Mouse (Mus musculus): Measurements from ENCODE around the gene Atf2. TPM values are rescaled to one million over a fixed set of nuclear protein-coding genes. Genes with fewer than 3 reads are reported as not detected.

The Atf2 gene
- 56.7 and 93.7 TPM in 2 replicates for polyA plus RNA-seq (2014; fragmentation: Nextera tagmentation; extraction: Ambion mirVana)

- peak; percentile 97 for ATAC-seq
- WGBS: under 1% methylated on average over 63 of the region's 63 CpGs
- no peaks in the 10 kb centered on the region for H3K36me3 ChIP-seq (ENCODE audit: control insufficient read depth, insufficient read depth, low read length)
- H3K9me3 ChIP-seq (replicated peaks; ENCODE audit: control insufficient read depth, low read length): no peaks in the 10 kb centered on the region
- H3K27me3 ChIP-seq (replicated peaks; ENCODE audit: control insufficient read depth, insufficient read depth, low read length): no peaks in the 10 kb centered on the region
- H3K4me1 ChIP-seq (ENCODE audit: control insufficient read depth, insufficient read depth, low read length): peaks cover 7% of the 10 kb centered on the region
- H3K4me3 ChIP-seq (ENCODE audit: low read depth, low read length): peak within 1 kb of the TSS; percentile 73
- peak within 1 kb of the TSS; percentile 96 for H3K9ac ChIP-seq (ENCODE audit: low read length)
- DNase-seq (ENCODE audit: low spot score): peak; percentile 100
- H3K27ac ChIP-seq (ENCODE audit: low read depth, low read length): peak within 1 kb of the TSS; percentile 84
- H3K4me2 ChIP-seq (ENCODE audit: low read length): peak within 1 kb of the TSS; percentile 71
These were observed at the start of gene Atf2 for GRCm38 (mm10) chr2:73892464-73893296. Gene Atf2 (minus strand): TSS chr2:73892639.

GRCm38 (mm10) chr2:73941281-73941680 is 48.8 kb upstream of the Atf2 start:
- ATAC-seq (no peak), DNase-seq (ENCODE audit: low spot score) (no peak)
- H3K4me2 ChIP-seq (ENCODE audit: low read length): no peak overlapping the region
- H3K4me1 ChIP-seq (ENCODE audit: control insufficient read depth, insufficient read depth, low read length): no peaks in the 10 kb centered on the region; the same call in 1 of the 2 replicates
- H3K9me3 ChIP-seq (replicated peaks; ENCODE audit: control insufficient read depth, low read length): no peaks in the 10 kb centered on the region
- no peaks in the 10 kb centered on the region for H3K36me3 ChIP-seq (ENCODE audit: control insufficient read depth, insufficient read depth, low read length)
- 21% methylated on average over 1 of the region's 1 CpGs for WGBS
- H3K9ac ChIP-seq (ENCODE audit: low read length): no peak overlapping the region
- H3K27ac ChIP-seq (ENCODE audit: low read depth, low read length): no peak overlapping the region
- H3K4me3 ChIP-seq (ENCODE audit: low read depth, low read length): no peak overlapping the region
- no peaks in the 10 kb centered on the region for H3K27me3 ChIP-seq (replicated peaks; ENCODE audit: control insufficient read depth, insufficient read depth, low read length)

- no peak overlapping the region for H3K9ac ChIP-seq (ENCODE audit: low read length)
- no peaks in the 10 kb centered on the region for H3K27me3 ChIP-seq (replicated peaks; ENCODE audit: control insufficient read depth, insufficient read depth, low read length)
- H3K27ac ChIP-seq (ENCODE audit: low read depth, low read length): no peak overlapping the region
- ATAC-seq (no peak), DNase-seq (ENCODE audit: low spot score) (no peak)
- H3K9me3 ChIP-seq (replicated peaks; ENCODE audit: control insufficient read depth, low read length): no peaks in the 10 kb centered on the region
- 70% methylated on average over 7 of the region's 7 CpGs for WGBS
- no peak overlapping the region for H3K4me3 ChIP-seq (ENCODE audit: low read depth, low read length)
- no peaks in the 10 kb centered on the region for H3K36me3 ChIP-seq (ENCODE audit: control insufficient read depth, insufficient read depth, low read length)
- no peaks in the 10 kb centered on the region; the same call in 1 of the 2 replicates for H3K4me1 ChIP-seq (ENCODE audit: control insufficient read depth, insufficient read depth, low read length)
- no peak overlapping the region for H3K4me2 ChIP-seq (ENCODE audit: low read length)
These were observed 48.0 kb upstream of the Atf2 start for GRCm38 (mm10) chr2:73940471-73940870.

GRCm38 (mm10) chr2:73938896-73939295 is 46.5 kb upstream of the Atf2 start:
- Histone ChIP-seq H3K36me3 (ENCODE audit: control insufficient read depth, insufficient read depth, low read length) (no peaks in the 10 kb centered on the region), H3K4me3 (ENCODE audit: low read depth, low read length) (no peak overlapping the region), H3K27ac (ENCODE audit: low read depth, low read length) (no peak overlapping the region), H3K9ac (ENCODE audit: low read length) (no peak overlapping the region), H3K9me3 (replicated peaks; ENCODE audit: control insufficient read depth, low read length) (no peaks in the 10 kb centered on the region), H3K4me2 (ENCODE audit: low read length) (no peak overlapping the region), H3K4me1 (ENCODE audit: control insufficient read depth, insufficient read depth, low read length) (no peaks in the 10 kb centered on the region; the same call in 1 of the 2 replicates), H3K27me3 (replicated peaks; ENCODE audit: control insufficient read depth, insufficient read depth, low read length) (no peaks in the 10 kb centered on the region)
- 82% methylated on average over 2 of the region's 2 CpGs for WGBS
- no peak for DNase-seq (ENCODE audit: low spot score)
- no peak for ATAC-seq

DNA sequence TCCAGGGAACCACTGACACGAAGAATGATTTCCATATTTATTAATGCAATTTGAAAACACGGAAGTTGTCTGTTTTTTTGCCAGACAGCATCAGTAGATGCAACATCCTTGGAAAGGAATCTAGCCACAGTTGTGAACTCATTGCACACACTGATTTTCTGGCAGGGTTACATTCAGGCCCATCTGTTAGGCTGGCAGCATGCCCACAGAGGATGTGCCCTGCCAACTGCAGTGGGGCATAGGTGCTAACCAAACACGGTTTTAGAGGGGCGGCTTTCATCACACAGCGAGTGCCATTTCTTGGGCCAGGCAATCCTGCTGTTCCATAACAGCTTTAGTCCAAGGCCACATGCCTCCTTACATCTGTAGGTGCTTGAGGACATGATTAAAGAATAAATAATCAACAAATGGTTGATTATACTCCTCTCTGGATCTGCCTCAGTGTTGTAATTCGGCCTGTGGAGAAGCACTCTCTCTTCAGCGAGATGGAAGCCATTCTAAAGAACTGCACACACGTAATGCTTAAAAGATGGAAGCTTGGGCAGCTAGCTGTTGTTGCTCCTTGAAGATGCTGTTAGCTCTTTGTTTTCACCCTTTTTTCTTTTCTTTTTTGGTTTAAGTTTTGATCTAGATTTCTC is 40.4 kb upstream of the Atf2 start:
- no peak overlapping the region for H3K9ac ChIP-seq (ENCODE audit: low read length)
- H3K4me1 ChIP-seq (ENCODE audit: control insufficient read depth, insufficient read depth, low read length): peaks cover 8% of the 10 kb centered on the region; the same call in 1 of the 2 replicates
- H3K27me3 ChIP-seq (replicated peaks; ENCODE audit: control insufficient read depth, insufficient read depth, low read length): no peaks in the 10 kb centered on the region
- H3K4me2 ChIP-seq (ENCODE audit: low read length): no peak overlapping the region
- no peak overlapping the region for H3K27ac ChIP-seq (ENCODE audit: low read depth, low read length)
- ATAC-seq (peak; percentile 89), DNase-seq (ENCODE audit: low spot score) (peak; percentile 89)
- H3K9me3 ChIP-seq (replicated peaks; ENCODE audit: control insufficient read depth, low read length): no peaks in the 10 kb centered on the region
- H3K4me3 ChIP-seq (ENCODE audit: low read depth, low read length): no peak overlapping the region
- 47% methylated on average over 8 of the region's 8 CpGs for WGBS
- H3K36me3 ChIP-seq (ENCODE audit: control insufficient read depth, insufficient read depth, low read length): no peaks in the 10 kb centered on the region

GRCm38 (mm10) chr2:73927711-73928110 is 35.3 kb upstream of the Atf2 start:
- no peaks in the 10 kb centered on the region for H3K27me3 ChIP-seq (replicated peaks; ENCODE audit: control insufficient read depth, insufficient read depth, low read length)
- peaks cover 5% of the 10 kb centered on the region; the same call in 1 of the 2 replicates for H3K4me1 ChIP-seq (ENCODE audit: control insufficient read depth, insufficient read depth, low read length)
- no peak for DNase-seq (ENCODE audit: low spot score)
- no peak overlapping the region for H3K9ac ChIP-seq (ENCODE audit: low read length)
- ATAC-seq: no peak
- no peak overlapping the region for H3K27ac ChIP-seq (ENCODE audit: low read depth, low read length)
- H3K4me3 ChIP-seq (ENCODE audit: low read depth, low read length): no peak overlapping the region
- H3K4me2 ChIP-seq (ENCODE audit: low read length): no peak overlapping the region
- no peaks in the 10 kb centered on the region for H3K36me3 ChIP-seq (ENCODE audit: control insufficient read depth, insufficient read depth, low read length)
- H3K9me3 ChIP-seq (replicated peaks; ENCODE audit: control insufficient read depth, low read length): no peaks in the 10 kb centered on the region

DNA sequence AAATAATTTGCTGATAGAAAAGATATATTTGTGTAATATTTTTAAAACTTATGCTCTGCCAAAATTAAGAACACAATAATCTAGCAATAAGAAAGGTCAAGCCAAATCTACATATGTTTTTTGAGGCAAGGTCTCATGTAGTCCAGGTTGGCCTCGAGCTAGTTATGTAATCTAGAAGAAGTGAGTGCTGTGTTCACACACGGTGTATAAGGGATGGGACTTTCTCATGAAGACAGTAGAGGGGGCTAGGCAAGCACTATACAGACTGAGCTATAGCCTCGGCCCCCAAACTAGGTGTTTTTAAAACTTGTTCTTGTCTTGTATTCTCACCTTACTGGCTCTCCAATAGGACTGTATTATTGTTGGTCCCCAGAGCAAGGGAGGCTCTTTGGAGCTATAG is 33.1 kb upstream of the Atf2 start:
- Histone ChIP-seq H3K36me3 (ENCODE audit: control insufficient read depth, insufficient read depth, low read length) (no peaks in the 10 kb centered on the region), H3K27ac (ENCODE audit: low read depth, low read length) (no peak overlapping the region), H3K4me3 (ENCODE audit: low read depth, low read length) (no peak overlapping the region), H3K27me3 (replicated peaks; ENCODE audit: control insufficient read depth, insufficient read depth, low read length) (no peaks in the 10 kb centered on the region), H3K9me3 (replicated peaks; ENCODE audit: control insufficient read depth, low read length) (no peaks in the 10 kb centered on the region), H3K4me1 (ENCODE audit: control insufficient read depth, insufficient read depth, low read length) (no peaks in the 10 kb centered on the region), H3K9ac (ENCODE audit: low read length) (no peak overlapping the region), H3K4me2 (ENCODE audit: low read length) (no peak overlapping the region)
- WGBS: 76% methylated on average over 3 of the region's 3 CpGs
- ATAC-seq (peak; percentile 72), DNase-seq (ENCODE audit: low spot score) (no peak)

DNA sequence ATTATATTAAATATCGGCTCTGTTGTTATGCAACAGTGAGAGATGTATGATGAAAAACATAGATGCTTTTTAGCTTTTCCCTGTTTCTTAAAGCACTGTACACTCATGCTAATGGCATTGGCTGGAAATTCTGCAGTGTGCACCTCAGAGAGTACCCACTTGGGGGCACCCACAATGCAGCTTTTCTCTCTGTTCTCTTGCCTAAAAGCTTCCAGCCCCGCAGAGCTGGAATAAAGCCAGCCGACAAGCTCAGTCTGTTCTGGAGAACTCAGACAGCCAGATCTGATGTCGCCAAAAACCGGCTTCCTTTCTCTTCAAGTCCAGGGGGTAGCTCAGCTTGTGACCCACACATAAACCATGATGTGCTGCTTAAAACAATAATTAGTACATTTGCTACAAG is 32.6 kb upstream of the Atf2 start:
- Histone ChIP-seq H3K27me3 (replicated peaks; ENCODE audit: control insufficient read depth, insufficient read depth, low read length) (no peaks in the 10 kb centered on the region), H3K9ac (ENCODE audit: low read length) (no peak overlapping the region), H3K4me1 (ENCODE audit: control insufficient read depth, insufficient read depth, low read length) (no peaks in the 10 kb centered on the region), H3K4me2 (ENCODE audit: low read length) (no peak overlapping the region), H3K36me3 (ENCODE audit: control insufficient read depth, insufficient read depth, low read length) (no peaks in the 10 kb centered on the region), H3K9me3 (replicated peaks; ENCODE audit: control insufficient read depth, low read length) (no peaks in the 10 kb centered on the region), H3K4me3 (ENCODE audit: low read depth, low read length) (no peak overlapping the region), H3K27ac (ENCODE audit: low read depth, low read length) (no peak overlapping the region)
- 16% methylated on average over 5 of the region's 5 CpGs for WGBS
- DNase-seq (ENCODE audit: low spot score): peak; percentile 97
- ATAC-seq: peak; percentile 93

GRCm38 (mm10) chr2:73919642-73920041 is 27.2 kb upstream of the Atf2 start:
- no peak overlapping the region for H3K9ac ChIP-seq (ENCODE audit: low read length)
- H3K4me3 ChIP-seq (ENCODE audit: low read depth, low read length): no peak overlapping the region
- no peaks in the 10 kb centered on the region for H3K4me1 ChIP-seq (ENCODE audit: control insufficient read depth, insufficient read depth, low read length)
- no peaks in the 10 kb centered on the region for H3K9me3 ChIP-seq (replicated peaks; ENCODE audit: control insufficient read depth, low read length)
- H3K36me3 ChIP-seq (ENCODE audit: control insufficient read depth, insufficient read depth, low read length): no peaks in the 10 kb centered on the region
- H3K4me2 ChIP-seq (ENCODE audit: low read length): no peak overlapping the region
- ATAC-seq (no peak), DNase-seq (ENCODE audit: low spot score) (no peak)
- H3K27me3 ChIP-seq (replicated peaks; ENCODE audit: control insufficient read depth, insufficient read depth, low read length): no peaks in the 10 kb centered on the region
- H3K27ac ChIP-seq (ENCODE audit: low read depth, low read length): no peak overlapping the region
- WGBS: 75% methylated on average over 7 of the region's 7 CpGs

Data from forebrain, embryonic 14.5 days (tissue).